Mouse (Mus musculus) ES-E14 (cell line): ENCODE measurements around the gene Krtap15.

Source experiments
- CHD2 ChIP-seq: IDR thresholded peaks from 2 replicates; pipeline ENCODE4 v1.6.1; 2014; ENCODE audit warnings: mild to moderate bottlenecking, low read depth, low read length, inconsistent platforms
- HCFC1 ChIP-seq: IDR thresholded peaks from 2 replicates; pipeline ENCODE4 v1.6.1; 2012; ENCODE audit warnings: low read length, inconsistent platforms, borderline replicate concordance; ENCODE audit not compliant: insufficient read depth
- MAFK ChIP-seq: IDR thresholded peaks from 2 replicates; pipeline ENCODE4 v1.6.1; 2014; ENCODE audit warnings: mild to moderate bottlenecking, low read depth, low read length, inconsistent platforms; ENCODE audit not compliant: insufficient read depth
- ZNF384 ChIP-seq: IDR thresholded peaks from 2 replicates; pipeline ENCODE4 v1.6.1; 2012; ENCODE audit warnings: low read depth, low read length, inconsistent platforms

- TF ChIP-seq HCFC1 (no peak), MAFK (no peak), ZNF384 (no peak), CHD2 (no peak)
Observed at GRCm38 (mm10) chr16:88848558-88848957, 28.5 kb downstream of the Krtap15 start.
